Mouse (Mus musculus) heart, embryonic 15.5 days (tissue): Measurements from ENCODE around the gene Inafm1. TPM values are rescaled to one million over a fixed set of nuclear protein-coding genes. Genes with fewer than 3 reads are reported as not detected.
"Not testable (repeated sequence)": the region's sequence is repeated elsewhere in the genome, so short reads cannot be mapped to it uniquely, and the experiment has no call there.

ENCODE experiments used
- ATAC-seq: fragments of 200-750 bp; cut with Nextera tagmentation; replicated peaks from 2 replicates; pipeline ENCODE4 v1.8.0; 2017; ENCODE audit warnings: low read depth, moderate TSS enrichment; ENCODE audit not compliant: insufficient number of reproducible peaks, insufficient read depth, low FRiP score
- H3K27ac ChIP-seq: fragments of 300-500 bp; sonication (generic); 2 replicates; pipeline ENCODE4 v1.5.1; 2015; ENCODE audit warnings: mild to moderate bottlenecking, inconsistent platforms
- H3K27me3 ChIP-seq: fragments of 300-500 bp; sonication (generic); 2 replicates; pipeline ENCODE4 v1.6.1; 2015; ENCODE audit warnings: inconsistent platforms
- H3K36me3 ChIP-seq: fragments of 300-500 bp; sonication (generic); 2 replicates; pipeline ENCODE4 v1.6.1; 2015; ENCODE audit warnings: mild to moderate bottlenecking, inconsistent platforms
- H3K4me1 ChIP-seq: fragments of 300-500 bp; sonication (generic); replicated peaks from 2 replicates; pipeline ENCODE4 v1.6.1; 2015; ENCODE audit warnings: inconsistent platforms
- H3K4me2 ChIP-seq: fragments of 300-500 bp; sonication (generic); 2 replicates; pipeline ENCODE4 v1.6.1; 2015; ENCODE audit warnings: inconsistent platforms, mild to moderate bottlenecking, moderate library complexity
- H3K4me3 ChIP-seq: fragments of 300-500 bp; sonication (generic); 2 replicates; pipeline ENCODE4 v1.5.1; 2015; ENCODE audit warnings: mild to moderate bottlenecking, inconsistent platforms
- H3K9ac ChIP-seq: fragments of 300-500 bp; sonication (generic); 2 replicates; pipeline ENCODE4 v1.6.1; 2015; ENCODE audit warnings: mild to moderate bottlenecking, inconsistent platforms
- H3K9me3 ChIP-seq: fragments of 300-500 bp; sonication (generic); replicated peaks from 2 replicates; pipeline ENCODE4 v1.6.1; 2016; ENCODE audit warnings: inconsistent platforms
- WGBS: fragments of 180-500 bp; shearing (Covaris S2); methylation state at CpG from one replicate; pipeline ENCODE4 v1.1.7; 2015; ENCODE audit warnings: mixed read lengths; 5-methylcytosine and 5-hydroxymethylcytosine counted together
- polyA plus RNA-seq: library from polyadenylated mRNA; unstranded; fragments of >200 nt; fragmentation: Nextera tagmentation; extraction: Ambion mirVana; gene quantifications from 2 replicates; pipeline ENCODE4 v1.2.1, GENCODE M21; 2015

Inafm1 gene
- polyA plus RNA-seq, 1 experiment from 2014 or later = 8.8 TPM

GRCm38 (mm10) chr7:16257830-16258229 lies 15.6 kb downstream of the Inafm1 start:
- H3K9me3 ChIP-seq = no peaks in the 10 kb centered on the region
- H3K27me3 ChIP-seq = no peaks in the 10 kb centered on the region
- no peak for ATAC-seq
- H3K36me3 ChIP-seq = no peaks in the 10 kb centered on the region
- no peak overlapping the region for H3K27ac ChIP-seq
- no peak overlapping the region for H3K4me2 ChIP-seq
- no peak overlapping the region for H3K9ac ChIP-seq
- WGBS = 77% methylated on average over 11 of the region's 11 CpGs
- no peak overlapping the region for H3K4me3 ChIP-seq
- H3K4me1 ChIP-seq = no peaks in the 10 kb centered on the region

- not testable (repeated sequence) for H3K9ac ChIP-seq, H3K4me1 ChIP-seq, H3K27ac ChIP-seq, H3K36me3 ChIP-seq, H3K4me2 ChIP-seq, H3K4me3 ChIP-seq, H3K9me3 ChIP-seq, H3K27me3 ChIP-seq, ATAC-seq
- WGBS = 75% methylated on average over 4 of the region's 4 CpGs
Measured at GRCm38 (mm10) chr7:16255963-16256362, 17.5 kb downstream of the Inafm1 start.

GRCm38 (mm10) chr7:16254195-16254594 lies 19.2 kb downstream of the Inafm1 start:
- Histone ChIP-seq H3K36me3 (no peaks in the 10 kb centered on the region), H3K27ac (no peak overlapping the region), H3K27me3 (no peaks in the 10 kb centered on the region), H3K4me2 (no peak overlapping the region), H3K9ac (no peak overlapping the region), H3K4me3 (no peak overlapping the region), H3K4me1 (no peaks in the 10 kb centered on the region), H3K9me3 (no peaks in the 10 kb centered on the region)
- 31% methylated on average over 4 of the region's 4 CpGs for WGBS
- ATAC-seq = no peak

- no peaks in the 10 kb centered on the region for H3K9me3 ChIP-seq
Measured at GRCm38 (mm10) chr7:16250687-16251086, 22.7 kb downstream of the Inafm1 start.

GRCm38 (mm10) chr7:16245958-16246357 lies 27.5 kb downstream of the Inafm1 start:
- H3K4me2 ChIP-seq = no peak overlapping the region
- no peaks in the 10 kb centered on the region for H3K36me3 ChIP-seq
- ATAC-seq = no peak
- no peak overlapping the region for H3K4me3 ChIP-seq
- H3K9ac ChIP-seq = no peak overlapping the region
- no peak overlapping the region for H3K27ac ChIP-seq
- no peaks in the 10 kb centered on the region for H3K27me3 ChIP-seq
- H3K4me1 ChIP-seq = no peaks in the 10 kb centered on the region
- no peaks in the 10 kb centered on the region for H3K9me3 ChIP-seq
- 58% methylated on average over 1 of the region's 4 CpGs for WGBS

More at GRCm38 (mm10) chr7:16250687-16251086, 22.7 kb downstream of the Inafm1 start:
- WGBS = 76% methylated on average over 5 of the region's 5 CpGs
- H3K4me2 ChIP-seq = no peak overlapping the region
- no peak overlapping the region for H3K27ac ChIP-seq
- no peak overlapping the region for H3K9ac ChIP-seq
- ATAC-seq = no peak
- H3K36me3 ChIP-seq = no peaks in the 10 kb centered on the region
- no peak overlapping the region for H3K4me3 ChIP-seq
- no peaks in the 10 kb centered on the region for H3K27me3 ChIP-seq
- no peaks in the 10 kb centered on the region for H3K4me1 ChIP-seq

- WGBS = 56% methylated on average over 5 of the region's 5 CpGs
- ATAC-seq = no peak
Measured at GRCm38 (mm10) chr7:16244067-16244466, 29.4 kb downstream of the Inafm1 start, which contains the start of gene C5ar2. Gene C5ar2, minus strand, starts transcription at chr7:16244154.

GRCm38 (mm10) chr7:16242198-16242597 lies 31.2 kb downstream of the Inafm1 start:
- no peak for ATAC-seq
- Histone ChIP-seq H3K27me3 (no peaks in the 10 kb centered on the region), H3K36me3 (no peaks in the 10 kb centered on the region), H3K4me1 (no peaks in the 10 kb centered on the region), H3K9ac (no peak overlapping the region), H3K4me3 (no peak overlapping the region), H3K4me2 (no peak overlapping the region), H3K27ac (no peak overlapping the region), H3K9me3 (no peaks in the 10 kb centered on the region)
- 68% methylated on average over 6 of the region's 6 CpGs for WGBS

More at GRCm38 (mm10) chr7:16244067-16244466, 29.4 kb downstream of the Inafm1 start, which contains the start of gene C5ar2:
- Histone ChIP-seq H3K9ac (no peak within 1 kb of the TSS), H3K4me3 (no peak within 1 kb of the TSS), H3K4me2 (no peak within 1 kb of the TSS), H3K9me3 (no peaks in the 10 kb centered on the region), H3K4me1 (no peaks in the 10 kb centered on the region), H3K36me3 (no peaks in the 10 kb centered on the region), H3K27ac (peak within 1 kb of the TSS; percentile 31), H3K27me3 (no peaks in the 10 kb centered on the region)

- Histone ChIP-seq H3K27me3 (no peaks in the 10 kb centered on the region), H3K4me2 (no peak overlapping the region), H3K4me3 (no peak overlapping the region), H3K36me3 (no peaks in the 10 kb centered on the region), H3K9ac (no peak overlapping the region), H3K4me1 (no peaks in the 10 kb centered on the region), H3K9me3 (no peaks in the 10 kb centered on the region), H3K27ac (no peak overlapping the region)
- 55% methylated on average over 11 of the region's 11 CpGs for WGBS
- no peak for ATAC-seq
Measured at GRCm38 (mm10) chr7:16241787-16242186, 31.6 kb downstream of the Inafm1 start.

- Histone ChIP-seq H3K4me1 (no peaks in the 10 kb centered on the region), H3K27ac (no peak overlapping the region), H3K9ac (no peak overlapping the region), H3K9me3 (no peaks in the 10 kb centered on the region), H3K4me3 (no peak overlapping the region), H3K27me3 (no peaks in the 10 kb centered on the region), H3K4me2 (no peak overlapping the region), H3K36me3 (no peaks in the 10 kb centered on the region)
- WGBS = 93% methylated on average over 1 of the region's 1 CpGs
- no peak for ATAC-seq
Measured at GRCm38 (mm10) chr7:16240978-16241303, 32.5 kb downstream of the Inafm1 start.

GRCm38 (mm10) chr7:16240281-16240977 lies 33.0 kb downstream of the Inafm1 start:
- ATAC-seq = peak; percentile 58

GRCm38 (mm10) chr7:16239554-16239997 lies 33.8 kb downstream of the Inafm1 start:
- Histone ChIP-seq H3K27ac (no peak overlapping the region), H3K4me3 (no peak overlapping the region), H3K4me1 (no peaks in the 10 kb centered on the region), H3K4me2 (no peak overlapping the region), H3K27me3 (no peaks in the 10 kb centered on the region), H3K9me3 (no peaks in the 10 kb centered on the region), H3K9ac (no peak overlapping the region), H3K36me3 (no peaks in the 10 kb centered on the region)
- WGBS = 46% methylated on average over 9 of the region's 9 CpGs
- ATAC-seq = 0 out of 2 replicates have a peak, but pooled peaks have one; percentile 24

More at GRCm38 (mm10) chr7:16240281-16240977, 33.0 kb downstream of the Inafm1 start:
- WGBS = 69% methylated on average over 7 of the region's 7 CpGs
- Histone ChIP-seq H3K36me3 (no peaks in the 10 kb centered on the region), H3K4me3 (no peak overlapping the region), H3K9me3 (no peaks in the 10 kb centered on the region), H3K27ac (no peak overlapping the region), H3K4me1 (no peaks in the 10 kb centered on the region), H3K4me2 (no peak overlapping the region), H3K27me3 (no peaks in the 10 kb centered on the region), H3K9ac (no peak overlapping the region)

- H3K4me1 ChIP-seq = peaks cover 8% of the 10 kb centered on the region; the same call in 1 of the 2 replicates
- H3K27ac ChIP-seq = no peak overlapping the region; the same call in 1 of the 2 replicates
- H3K4me2 ChIP-seq = no peak overlapping the region
- no peaks in the 10 kb centered on the region for H3K36me3 ChIP-seq
- H3K4me3 ChIP-seq = no peak overlapping the region
- no peaks in the 10 kb centered on the region; the same call in 1 of the 2 replicates for H3K27me3 ChIP-seq
- no peak overlapping the region for H3K9ac ChIP-seq
- 34% methylated on average over 5 of the region's 5 CpGs for WGBS
- H3K9me3 ChIP-seq = no peaks in the 10 kb centered on the region
- no peak for ATAC-seq
Measured at GRCm38 (mm10) chr7:16229869-16230268, 43.5 kb downstream of the Inafm1 start.
